Mouse (Mus musculus) hindbrain, embryonic 16.5 days (tissue): ENCODE results near the gene Elavl4. TPM values are rescaled to one million over a fixed set of nuclear protein-coding genes. Genes with fewer than 3 reads are reported as not detected.
A peak's percentile ranks its signal among the peaks of the same experiment; 100 is the strongest.

Experiments
- ATAC-seq: fragments of 200-750 bp; cut with Nextera tagmentation; 2 replicates; pipeline ENCODE4 v1.8.0; 2017; ENCODE audit warnings: moderate TSS enrichment, moderate library complexity
- H3K27ac ChIP-seq: fragments of 300-500 bp; sonication (generic); 2 replicates; pipeline ENCODE4 v1.5.1; 2014; ENCODE audit warnings: low read depth, mild to moderate bottlenecking, control low read depth, low read length, moderate library complexity
- H3K27me3 ChIP-seq: fragments of 300-500 bp; sonication (generic); replicated peaks from 2 replicates; pipeline ENCODE4 v1.6.1; 2014; ENCODE audit warnings: low read length; ENCODE audit not compliant: control insufficient read depth, insufficient read depth
- H3K36me3 ChIP-seq: fragments of 300-500 bp; sonication (generic); 2 replicates; pipeline ENCODE4 v1.6.1; 2014; ENCODE audit warnings: mild to moderate bottlenecking, low read length, moderate library complexity, mixed read lengths; ENCODE audit not compliant: control insufficient read depth, insufficient read depth
- H3K4me1 ChIP-seq: fragments of 300-500 bp; sonication (generic); 2 replicates; pipeline ENCODE4 v1.6.1; 2014; ENCODE audit warnings: low read depth, low read length; ENCODE audit not compliant: control insufficient read depth, insufficient read depth
- H3K4me2 ChIP-seq: fragments of 300-500 bp; sonication (generic); 2 replicates; pipeline ENCODE4 v1.6.1; 2014; ENCODE audit warnings: mild to moderate bottlenecking, low read length, control low read depth, moderate library complexity
- H3K4me3 ChIP-seq: fragments of 300-500 bp; sonication (generic); 2 replicates; pipeline ENCODE4 v1.5.1; 2014; ENCODE audit warnings: mild to moderate bottlenecking, low read length, control low read depth, moderate library complexity
- H3K9ac ChIP-seq: fragments of 300-500 bp; sonication (generic); 2 replicates; pipeline ENCODE4 v1.6.1; 2014; ENCODE audit warnings: low read depth, mild to moderate bottlenecking, control low read depth, low read length, moderate library complexity
- H3K9me3 ChIP-seq: fragments of 300-500 bp; sonication (generic); 2 replicates; pipeline ENCODE4 v1.6.1; 2014; ENCODE audit warnings: mild to moderate bottlenecking, low read length, moderate library complexity; ENCODE audit not compliant: control insufficient read depth
- WGBS: fragments of 180-500 bp; shearing (Covaris S2); extraction: QIAGEN DNeasy Blood & Tissue Kit; methylation state at CpG from one replicate; pipeline ENCODE4 v1.1.7; 2014; 5-methylcytosine and 5-hydroxymethylcytosine counted together
- polyA plus RNA-seq: library from polyadenylated mRNA; unstranded; fragments of >200 nt; fragmentation: Nextera tagmentation; extraction: Ambion mirVana; gene quantifications from 2 replicates; pipeline ENCODE4 v1.2.1, GENCODE M21; 2015

Gene Elavl4
- 334 and 365 TPM in 2 replicates for polyA plus RNA-seq

- ATAC-seq, result peak; percentile 96
- peak within 1 kb of the TSS; percentile 63 for H3K4me3 ChIP-seq
- peak within 1 kb of the TSS; percentile 78 for H3K9ac ChIP-seq
- WGBS, result under 1% methylated on average over 63 of the region's 75 CpGs
- H3K4me1 ChIP-seq, result no peaks in the 10 kb centered on the region; the same call in 1 of the 2 replicates
- peak within 1 kb of the TSS; percentile 82 for H3K27ac ChIP-seq
- no peaks in the 10 kb centered on the region for H3K27me3 ChIP-seq
- no peaks in the 10 kb centered on the region for H3K36me3 ChIP-seq
- no peaks in the 10 kb centered on the region for H3K9me3 ChIP-seq
- peak within 1 kb of the TSS; percentile 55 for H3K4me2 ChIP-seq
Measured at GRCm38 (mm10) chr4:110351178-110352000, at the start of gene Elavl4. Gene Elavl4, minus strand, starts transcription at chr4:110351909.

GRCm38 (mm10) chr4:110397618-110398045, 45.9 kb upstream of the Elavl4 start, which contains the start of gene Agbl4:
Gene Agbl4, plus strand, starts transcription at chr4:110397661.
- under 1% methylated on average over 27 of the region's 27 CpGs for WGBS
- Histone ChIP-seq H3K27ac (0 out of 2 replicates have a peak within 1 kb of the TSS, but pooled peaks have one; percentile 39), H3K4me3 (peak within 1 kb of the TSS; percentile 79), H3K9ac (peak within 1 kb of the TSS; percentile 79), H3K27me3 (no peaks in the 10 kb centered on the region), H3K4me1 (no peaks in the 10 kb centered on the region), H3K4me2 (peak within 1 kb of the TSS; percentile 77), H3K36me3 (no peaks in the 10 kb centered on the region), H3K9me3 (no peaks in the 10 kb centered on the region)
- peak; percentile 99 for ATAC-seq

GRCm38 (mm10) chr4:110396221-110396620, 44.5 kb upstream of the Elavl4 start:
- Histone ChIP-seq H3K27me3 (no peaks in the 10 kb centered on the region), H3K4me2 (no peak overlapping the region), H3K9me3 (no peaks in the 10 kb centered on the region), H3K4me3 (no peak overlapping the region), H3K4me1 (no peaks in the 10 kb centered on the region), H3K36me3 (no peaks in the 10 kb centered on the region), H3K9ac (no peak overlapping the region), H3K27ac (no peak overlapping the region)
- ATAC-seq, result no peak
- 69% methylated on average over 5 of the region's 5 CpGs for WGBS

GRCm38 (mm10) chr4:110360568-110360967, 8.9 kb upstream of the Elavl4 start:
- 43% methylated on average over 2 of the region's 2 CpGs for WGBS

GRCm38 (mm10) chr4:110352001-110352369, 276 bp upstream of the Elavl4 start:
- H3K36me3 ChIP-seq, result no peaks in the 10 kb centered on the region
- peak overlapping the region; percentile 63 for H3K4me3 ChIP-seq
- H3K27me3 ChIP-seq, result no peaks in the 10 kb centered on the region
- peak overlapping the region; percentile 82 for H3K27ac ChIP-seq
- H3K4me1 ChIP-seq, result no peaks in the 10 kb centered on the region; the same call in 1 of the 2 replicates
- no peaks in the 10 kb centered on the region for H3K9me3 ChIP-seq
- H3K4me2 ChIP-seq, result peak overlapping the region; percentile 55
- WGBS, result 4% methylated on average over 5 of the region's 5 CpGs
- peak; percentile 46; the same call in 1 of the 2 replicates for ATAC-seq
- peak overlapping the region; percentile 78 for H3K9ac ChIP-seq

More at GRCm38 (mm10) chr4:110360568-110360967, 8.9 kb upstream of the Elavl4 start:
- Histone ChIP-seq H3K4me1 (no peaks in the 10 kb centered on the region), H3K27me3 (no peaks in the 10 kb centered on the region), H3K9ac (no peak overlapping the region), H3K4me2 (no peak overlapping the region), H3K27ac (no peak overlapping the region), H3K36me3 (no peaks in the 10 kb centered on the region), H3K4me3 (no peak overlapping the region), H3K9me3 (no peaks in the 10 kb centered on the region)
- no peak for ATAC-seq

- peak overlapping the region; percentile 78 for H3K9ac ChIP-seq
- H3K4me1 ChIP-seq, result no peaks in the 10 kb centered on the region; the same call in 1 of the 2 replicates
- no peaks in the 10 kb centered on the region for H3K9me3 ChIP-seq
- WGBS, result 6% methylated on average over 6 of the region's 6 CpGs
- peak overlapping the region; percentile 82 for H3K27ac ChIP-seq
- ATAC-seq, result peak; percentile 5; the same call in 1 of the 2 replicates
- H3K36me3 ChIP-seq, result no peaks in the 10 kb centered on the region
- peak overlapping the region; percentile 63 for H3K4me3 ChIP-seq
- peak overlapping the region; percentile 55 for H3K4me2 ChIP-seq
- H3K27me3 ChIP-seq, result no peaks in the 10 kb centered on the region
Measured at GRCm38 (mm10) chr4:110350856-110351177, 892 bp downstream of the Elavl4 start.

GRCm38 (mm10) chr4:110323912-110324311, 27.8 kb downstream of the Elavl4 start:
- WGBS, result 65% methylated on average over 3 of the region's 3 CpGs
- no peak for ATAC-seq
- Histone ChIP-seq H3K36me3 (no peaks in the 10 kb centered on the region), H3K4me3 (no peak overlapping the region), H3K27me3 (no peaks in the 10 kb centered on the region), H3K4me2 (no peak overlapping the region), H3K9ac (no peak overlapping the region), H3K27ac (no peak overlapping the region), H3K4me1 (no peaks in the 10 kb centered on the region), H3K9me3 (no peaks in the 10 kb centered on the region)

GRCm38 (mm10) chr4:110312126-110312525, 39.6 kb downstream of the Elavl4 start:
- H3K4me2 ChIP-seq, result no peak overlapping the region
- H3K27me3 ChIP-seq, result no peaks in the 10 kb centered on the region
- H3K4me3 ChIP-seq, result no peak overlapping the region
- H3K9me3 ChIP-seq, result no peaks in the 10 kb centered on the region
- H3K27ac ChIP-seq, result no peak overlapping the region
- H3K9ac ChIP-seq, result no peak overlapping the region
- ATAC-seq, result no peak
- no peaks in the 10 kb centered on the region for H3K36me3 ChIP-seq
- 18% methylated on average over 1 of the region's 1 CpGs for WGBS
- no peaks in the 10 kb centered on the region for H3K4me1 ChIP-seq

- no peaks in the 10 kb centered on the region for H3K36me3 ChIP-seq
- no peak overlapping the region for H3K4me2 ChIP-seq
- H3K4me1 ChIP-seq, result no peaks in the 10 kb centered on the region
- no peaks in the 10 kb centered on the region for H3K9me3 ChIP-seq
- no peak overlapping the region for H3K27ac ChIP-seq
- WGBS, result 50% methylated on average over 5 of the region's 5 CpGs
- no peak overlapping the region for H3K9ac ChIP-seq
- H3K4me3 ChIP-seq, result no peak overlapping the region
- no peaks in the 10 kb centered on the region for H3K27me3 ChIP-seq
- no peak for ATAC-seq
Measured at GRCm38 (mm10) chr4:110306972-110307371, 44.7 kb downstream of the Elavl4 start.
